Mouse (Mus musculus) embryonic fibroblast, embryonic 13.5 days (primary cell): Measurements from ENCODE around the gene Kat6b.

Experiments used
- CTCF ChIP-seq: IDR thresholded peaks from 2 replicates; pipeline ENCODE4 v1.5.1; 2011; ENCODE audit warnings: mild to moderate bottlenecking, control low read depth, low read length, moderate library complexity, borderline replicate concordance; ENCODE audit not compliant: insufficient read depth
- POLR2A ChIP-seq: IDR thresholded peaks from 2 replicates; pipeline ENCODE4 v1.6.1; 2011; ENCODE audit warnings: low read depth, mild to moderate bottlenecking, control low read depth, low read length, moderate library complexity

- no peak for TF ChIP-seq POLR2A
- TF ChIP-seq CTCF, result no peak
These were observed 230.0 kb downstream of the Kat6b start for GRCm38 (mm10) chr14:21711231-21711630.
